Mouse (Mus musculus): ENCODE measurements around the gene Dao. TPM values are rescaled to one million over a fixed set of nuclear protein-coding genes. Genes with fewer than 3 reads are reported as not detected.
A peak's percentile ranks its signal among the peaks of the same experiment; 100 is the strongest.

Dao gene
- polyA plus RNA-seq, 2 experiments, result 0.05 TPM; not detected in 1

DNA sequence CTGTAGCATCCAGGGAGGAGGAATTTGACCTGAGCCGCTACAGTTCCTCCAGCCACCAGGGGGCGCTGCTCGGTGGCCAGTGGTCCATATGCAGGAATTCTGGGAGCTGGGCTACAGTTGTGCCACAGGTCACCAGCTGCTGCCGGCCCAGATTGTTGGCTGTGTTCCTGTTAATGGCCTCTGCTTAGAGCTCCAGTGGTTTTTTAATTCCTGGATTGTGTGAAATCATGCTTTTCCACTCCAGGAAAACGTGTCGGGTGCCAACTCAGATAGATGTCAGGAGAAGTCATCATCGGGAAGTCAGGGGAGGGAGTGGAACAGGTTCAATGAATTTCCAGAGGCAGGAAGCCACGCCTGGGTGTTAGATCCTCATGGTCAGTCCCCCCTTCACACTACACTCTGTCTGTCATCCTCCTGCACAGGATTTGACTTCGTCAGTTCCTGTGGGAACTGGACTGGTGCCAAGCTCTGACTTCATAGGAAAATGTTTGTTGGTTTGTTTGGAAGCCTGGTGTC lies 48.8 kb downstream of the Dao start:
- no peaks in the 10 kb centered on the region for H3K27me3 ChIP-seq (ENCODE audit: control insufficient read depth, insufficient read depth, low read length)
- no peak overlapping the region for H3K9ac ChIP-seq (ENCODE audit: low read depth, low read length, severe bottlenecking)
- DNase-seq (ENCODE audit: low spot score) (peak; percentile 66), ATAC-seq (ENCODE audit: low FRiP score, low read depth) (peak; percentile 37; the same call in 1 of the 2 replicates)
- H3K9me3 ChIP-seq (ENCODE audit: control insufficient read depth, low read length), result no peaks in the 10 kb centered on the region
- H3K4me1 ChIP-seq (ENCODE audit: control insufficient read depth, insufficient read depth, low read length), result no peaks in the 10 kb centered on the region
- WGBS, result 27% methylated on average over 9 of the region's 9 CpGs
- no peak overlapping the region; the same call in 1 of the 2 replicates for H3K4me2 ChIP-seq (replicated peaks; ENCODE audit: low read depth, low read length, severe bottlenecking)
- H3K27ac ChIP-seq (replicated peaks; ENCODE audit: low read depth, low read length), result no peak overlapping the region
- no peak for TF ChIP-seq POLR2A (IDR thresholded peaks at IDR 0.05; ENCODE audit: borderline replicate concordance, extremely low read depth, insufficient read depth, insufficient read length)
- no peak overlapping the region for H3K4me3 ChIP-seq (replicated peaks; ENCODE audit: low read length)
- H3K36me3 ChIP-seq (ENCODE audit: control insufficient read depth, insufficient read depth, low read length), result no peaks in the 10 kb centered on the region

GRCm38 (mm10) chr5:114057129-114057731 lies 53.7 kb downstream of the Dao start:
- DNase-seq (ENCODE audit: low spot score) (no peak), ATAC-seq (ENCODE audit: low FRiP score, low read depth) (no peak)
- Histone ChIP-seq H3K9me3 (ENCODE audit: control insufficient read depth, low read length) (no peaks in the 10 kb centered on the region), H3K4me3 (replicated peaks; ENCODE audit: low read length) (no peak overlapping the region), H3K4me1 (ENCODE audit: control insufficient read depth, insufficient read depth, low read length) (no peaks in the 10 kb centered on the region), H3K4me2 (replicated peaks; ENCODE audit: low read depth, low read length, severe bottlenecking) (no peak overlapping the region), H3K36me3 (ENCODE audit: control insufficient read depth, insufficient read depth, low read length) (no peaks in the 10 kb centered on the region), H3K27me3 (ENCODE audit: control insufficient read depth, insufficient read depth, low read length) (no peaks in the 10 kb centered on the region), H3K9ac (ENCODE audit: low read depth, low read length, severe bottlenecking) (no peak overlapping the region), H3K27ac (replicated peaks; ENCODE audit: low read depth, low read length) (no peak overlapping the region)
- 72% methylated on average over 9 of the region's 9 CpGs for WGBS
- TF ChIP-seq POLR2A (IDR thresholded peaks at IDR 0.05; ENCODE audit: borderline replicate concordance, extremely low read depth, insufficient read depth, insufficient read length), result no peak

DNA sequence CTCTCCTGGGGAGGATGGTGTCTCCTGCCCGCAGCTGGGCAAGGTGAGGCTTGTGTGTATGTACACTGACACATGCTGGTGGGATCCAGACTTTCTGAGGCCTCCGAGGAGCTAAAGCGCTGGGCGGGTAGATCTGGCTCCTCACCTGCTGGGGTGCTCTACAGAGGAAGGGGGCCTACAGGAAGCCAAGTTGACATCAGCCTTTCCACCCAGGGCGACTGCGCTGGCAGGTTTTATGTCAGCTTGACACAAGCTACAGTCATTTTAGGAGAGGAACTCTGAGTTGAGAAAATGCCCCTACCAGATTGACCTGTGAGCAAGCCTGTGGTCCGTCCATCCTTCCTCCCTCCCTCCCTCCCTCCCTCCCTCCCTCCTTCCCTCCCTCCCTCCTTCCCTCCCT lies 58.2 kb downstream of the Dao start:
- ATAC-seq (ENCODE audit: low FRiP score, low read depth) (no peak), DNase-seq (ENCODE audit: low spot score) (no peak)
- H3K9ac ChIP-seq (ENCODE audit: low read depth, low read length, severe bottlenecking), result no peak overlapping the region
- no peak overlapping the region for H3K4me3 ChIP-seq (replicated peaks; ENCODE audit: low read length)
- 29% methylated on average over 5 of the region's 7 CpGs for WGBS
- no peak for TF ChIP-seq POLR2A (IDR thresholded peaks at IDR 0.05; ENCODE audit: borderline replicate concordance, extremely low read depth, insufficient read depth, insufficient read length)
- H3K36me3 ChIP-seq (ENCODE audit: control insufficient read depth, insufficient read depth, low read length), result no peaks in the 10 kb centered on the region
- no peaks in the 10 kb centered on the region for H3K4me1 ChIP-seq (ENCODE audit: control insufficient read depth, insufficient read depth, low read length)
- H3K27me3 ChIP-seq (ENCODE audit: control insufficient read depth, insufficient read depth, low read length), result no peaks in the 10 kb centered on the region
- H3K4me2 ChIP-seq (replicated peaks; ENCODE audit: low read depth, low read length, severe bottlenecking), result no peak overlapping the region
- H3K9me3 ChIP-seq (ENCODE audit: control insufficient read depth, low read length), result no peaks in the 10 kb centered on the region
- H3K27ac ChIP-seq (replicated peaks; ENCODE audit: low read depth, low read length), result no peak overlapping the region

DNA sequence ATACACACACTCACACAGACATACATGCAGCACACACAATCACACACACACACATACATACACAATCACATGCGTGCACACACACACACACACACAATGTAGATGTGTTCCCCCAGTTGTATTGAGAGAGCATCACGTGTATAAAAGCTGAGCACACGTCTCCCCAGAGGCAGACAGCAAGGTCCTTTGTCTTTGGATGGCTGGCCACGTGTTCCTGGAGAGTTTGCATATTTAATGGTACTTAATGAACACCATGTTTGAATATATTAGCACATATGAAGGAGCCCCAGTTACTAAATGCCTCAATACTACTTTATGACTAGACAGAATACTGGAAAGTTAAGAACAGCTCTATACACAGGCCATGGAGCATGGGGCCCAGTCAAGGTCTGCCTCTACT lies 60.5 kb downstream of the Dao start:
- H3K4me3 ChIP-seq (replicated peaks; ENCODE audit: low read length), result no peak overlapping the region
- H3K36me3 ChIP-seq (ENCODE audit: control insufficient read depth, insufficient read depth, low read length), result no peaks in the 10 kb centered on the region
- WGBS, result 70% methylated on average over 4 of the region's 4 CpGs
- H3K9ac ChIP-seq (ENCODE audit: low read depth, low read length, severe bottlenecking), result no peak overlapping the region
- no peaks in the 10 kb centered on the region for H3K27me3 ChIP-seq (ENCODE audit: control insufficient read depth, insufficient read depth, low read length)
- no peak overlapping the region for H3K4me2 ChIP-seq (replicated peaks; ENCODE audit: low read depth, low read length, severe bottlenecking)
- H3K4me1 ChIP-seq (ENCODE audit: control insufficient read depth, insufficient read depth, low read length), result no peaks in the 10 kb centered on the region
- DNase-seq (ENCODE audit: low spot score) (no peak), ATAC-seq (ENCODE audit: low FRiP score, low read depth) (no peak)
- H3K27ac ChIP-seq (replicated peaks; ENCODE audit: low read depth, low read length), result no peak overlapping the region
- no peaks in the 10 kb centered on the region for H3K9me3 ChIP-seq (ENCODE audit: control insufficient read depth, low read length)
- TF ChIP-seq POLR2A (IDR thresholded peaks at IDR 0.05; ENCODE audit: borderline replicate concordance, extremely low read depth, insufficient read depth, insufficient read length), result no peak

DNA sequence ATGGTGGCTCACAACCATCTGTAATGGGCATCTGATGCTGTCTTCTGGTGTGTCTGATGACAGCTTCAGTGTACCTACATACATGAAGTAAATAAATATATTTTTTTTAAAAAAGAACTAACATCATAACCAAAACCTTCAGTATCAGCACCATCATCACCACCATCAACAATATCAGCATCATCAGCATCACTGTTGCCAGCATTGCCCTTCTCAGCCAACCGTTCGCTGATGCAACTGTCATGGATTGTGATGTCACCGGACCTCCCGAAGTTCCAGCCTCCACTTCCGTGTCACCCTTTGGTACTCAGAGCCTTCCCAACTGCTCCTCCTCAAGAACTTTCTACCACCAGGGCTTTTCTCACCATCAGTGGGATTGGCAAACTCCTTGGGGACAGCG lies 61.7 kb downstream of the Dao start, which contains the start of gene Usp30:
Gene Usp30 (plus strand): TSS at position 301 of the 400 bp plus-strand sequence.
- no peaks in the 10 kb centered on the region for H3K27me3 ChIP-seq (ENCODE audit: control insufficient read depth, insufficient read depth, low read length)
- H3K4me2 ChIP-seq (replicated peaks; ENCODE audit: low read depth, low read length, severe bottlenecking), result no peak within 1 kb of the TSS
- no peaks in the 10 kb centered on the region for H3K9me3 ChIP-seq (ENCODE audit: control insufficient read depth, low read length)
- no peak for ATAC-seq (ENCODE audit: low FRiP score, low read depth)
- no peak for DNase-seq (ENCODE audit: low spot score)
- H3K4me3 ChIP-seq (replicated peaks; ENCODE audit: low read length), result no peak within 1 kb of the TSS
- 91% methylated on average over 6 of the region's 6 CpGs for WGBS
- no peak for TF ChIP-seq POLR2A (IDR thresholded peaks at IDR 0.05; ENCODE audit: borderline replicate concordance, extremely low read depth, insufficient read depth, insufficient read length)
- no peak within 1 kb of the TSS for H3K27ac ChIP-seq (replicated peaks; ENCODE audit: low read depth, low read length)
- no peak within 1 kb of the TSS for H3K9ac ChIP-seq (ENCODE audit: low read depth, low read length, severe bottlenecking)
- no peaks in the 10 kb centered on the region for H3K4me1 ChIP-seq (ENCODE audit: control insufficient read depth, insufficient read depth, low read length)
- H3K36me3 ChIP-seq (ENCODE audit: control insufficient read depth, insufficient read depth, low read length), result no peaks in the 10 kb centered on the region
